ENCODE assay signal across 9 mouse cellular contexts in the genomic region with DNA sequence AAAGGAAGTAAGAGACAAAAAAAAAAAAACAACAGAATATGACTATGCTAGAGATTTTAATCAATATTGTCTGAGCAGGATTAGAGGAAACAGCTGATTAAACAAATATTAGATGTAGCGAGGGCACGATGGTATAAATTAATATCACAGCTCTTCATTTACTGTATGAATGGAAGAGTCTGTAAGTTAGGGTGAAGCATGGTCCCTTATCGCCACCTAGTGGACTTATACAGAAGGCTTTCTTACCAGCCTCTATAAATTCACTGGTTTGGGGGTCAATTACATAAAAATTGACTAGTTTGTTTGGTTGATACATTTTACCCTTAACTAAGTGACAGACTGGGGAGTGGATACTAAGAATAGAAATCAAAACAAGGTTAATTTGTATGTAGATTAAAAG. TPM values are rescaled to one million over a fixed set of nuclear protein-coding genes. Genes with fewer than 3 reads are reported as not detected.
A peak's percentile ranks its signal among the peaks of the same experiment; 100 is the strongest.
DNase-seq lines count a peak whose midpoint lies in the region; ATAC-seq lines count a peak whose summit lies in the region.
"Had no signal": no experiment of that assay in that cellular context is flagged by ENCODE, and none has a peak within 500 bp of the region (broad histone marks: within the 10 kb centered on the region; RNA-seq: fewer than 3 reads in every experiment).

No protein-coding gene starts in this region.

- peaks cover 7% of the 10 kb centered on the region for H3K4me1 ChIP-seq in forebrain, embryonic 12.5 days
- H3K4me1 ChIP-seq in forebrain, embryonic 10.5 days = peaks cover 21% of the 10 kb centered on the region
- H3K4me1 ChIP-seq in midbrain, embryonic 11.5 days (ENCODE audit: control insufficient read depth, insufficient read depth, low read length) = peaks cover 3% of the 10 kb centered on the region
- H3K4me1 ChIP-seq in midbrain, embryonic 10.5 days = peaks cover 20% of the 10 kb centered on the region
- H3K4me1 ChIP-seq in midbrain, embryonic 16.5 days (ENCODE audit: control insufficient read depth, insufficient read depth, low read length) = peaks cover 3% of the 10 kb centered on the region; the same call in 1 of the 2 replicates
- H3K4me1 ChIP-seq: neural tube, embryonic 12.5 days had no signal

- no peak overlapping the region for H3K9ac ChIP-seq in forebrain, embryonic 12.5 days
- no peak overlapping the region for H3K9ac ChIP-seq in midbrain, embryonic 11.5 days (ENCODE audit: low read length)
- H3K9ac ChIP-seq in midbrain, embryonic 16.5 days (ENCODE audit: low read depth, low read length) = no peak overlapping the region
- H3K9ac ChIP-seq: neural tube, embryonic 12.5 days had no signal

- H3K9me3 ChIP-seq in forebrain, embryonic 12.5 days = no peaks in the 10 kb centered on the region
- no peaks in the 10 kb centered on the region for H3K9me3 ChIP-seq in forebrain, embryonic 10.5 days
- no peaks in the 10 kb centered on the region for H3K9me3 ChIP-seq in midbrain, embryonic 11.5 days (ENCODE audit: control insufficient read depth, low read length)
- no peaks in the 10 kb centered on the region for H3K9me3 ChIP-seq in midbrain, embryonic 10.5 days (replicated peaks)
- no peaks in the 10 kb centered on the region for H3K9me3 ChIP-seq in midbrain, embryonic 16.5 days (replicated peaks; ENCODE audit: control insufficient read depth, low read length, poor library complexity, severe bottlenecking)
- H3K9me3 ChIP-seq: neural tube, embryonic 12.5 days had no signal

- 8% methylated on average over 3 of the region's 3 CpGs for WGBS in forebrain, embryonic 12.5 days
- whole genome bisulfite sequencing in forebrain, embryonic 10.5 days = 13% methylated on average over 3 of the region's 3 CpGs
- 4% methylated on average over 3 of the region's 3 CpGs for WGBS in midbrain, embryonic 11.5 days
- WGBS in midbrain, embryonic 10.5 days = 15% methylated on average over 3 of the region's 3 CpGs
- 2% methylated on average over 3 of the region's 3 CpGs for WGBS in midbrain, embryonic 16.5 days

- no peak for DNase-seq in forebrain, embryonic 10.5 days (ENCODE audit: extremely low spot score, low spot score)
- peak; percentile 90 for DNase-seq in midbrain, embryonic 11.5 days (ENCODE audit: low spot score, missing footprints)
- no peak for DNase-seq in midbrain, embryonic 10.5 days (ENCODE audit: low spot score)
- peak; percentile 51 for DNase-seq in c-Kit-positive CD71-positive TER-119-positive erythroid progenitor cells, embryonic 14.5 days (ENCODE audit: low spot score)
- peak; percentile 82 for DNase-seq in induced T-regulatory cell, adult 2 months (ENCODE audit: low read depth)
- DNase-seq in urinary bladder, postnatal 36 days (ENCODE audit: low spot score in 2 of 2) = no peak

- H3K27me3 ChIP-seq in forebrain, embryonic 12.5 days = no peaks in the 10 kb centered on the region
- H3K27me3 ChIP-seq in forebrain, embryonic 10.5 days (ENCODE audit: poor library complexity, severe bottlenecking) = 0 out of 2 replicates have a peak, but pooled peaks cover 5% of the 10 kb centered on the region
- H3K27me3 ChIP-seq in midbrain, embryonic 11.5 days (ENCODE audit: control insufficient read depth, insufficient read depth, low read length) = no peaks in the 10 kb centered on the region
- no peaks in the 10 kb centered on the region for H3K27me3 ChIP-seq in midbrain, embryonic 10.5 days (ENCODE audit: low read depth, poor library complexity, severe bottlenecking)
- H3K27me3 ChIP-seq in midbrain, embryonic 16.5 days (ENCODE audit: control insufficient read depth, insufficient read depth, low read depth, low read length) = no peaks in the 10 kb centered on the region
- H3K27me3 ChIP-seq: neural tube, embryonic 12.5 days had no signal

- H3K4me2 ChIP-seq in forebrain, embryonic 12.5 days = no peak overlapping the region
- no peak overlapping the region for H3K4me2 ChIP-seq in midbrain, embryonic 11.5 days
- no peak overlapping the region for H3K4me2 ChIP-seq in midbrain, embryonic 16.5 days (ENCODE audit: low read length)
- H3K4me2 ChIP-seq: neural tube, embryonic 12.5 days had no signal

- no peaks in the 10 kb centered on the region for H3K36me3 ChIP-seq in forebrain, embryonic 12.5 days (replicated peaks)
- no peaks in the 10 kb centered on the region for H3K36me3 ChIP-seq in forebrain, embryonic 10.5 days (replicated peaks)
- no peaks in the 10 kb centered on the region for H3K36me3 ChIP-seq in midbrain, embryonic 11.5 days (ENCODE audit: control insufficient read depth, insufficient read depth, low read length)
- H3K36me3 ChIP-seq in midbrain, embryonic 10.5 days = no peaks in the 10 kb centered on the region
- H3K36me3 ChIP-seq in midbrain, embryonic 16.5 days (ENCODE audit: control insufficient read depth, insufficient read depth, low read length) = no peaks in the 10 kb centered on the region
- H3K36me3 ChIP-seq: neural tube, embryonic 12.5 days had no signal

- no peak overlapping the region for H3K4me3 ChIP-seq in forebrain, embryonic 12.5 days (replicated peaks)
- no peak overlapping the region for H3K4me3 ChIP-seq in forebrain, embryonic 10.5 days
- H3K4me3 ChIP-seq in midbrain, embryonic 11.5 days (ENCODE audit: low read depth, low read length) = no peak overlapping the region
- H3K4me3 ChIP-seq in midbrain, embryonic 10.5 days = no peak overlapping the region
- H3K4me3 ChIP-seq in midbrain, embryonic 16.5 days (ENCODE audit: low read depth, low read length) = no peak overlapping the region
- H3K4me3 ChIP-seq: neural tube, embryonic 12.5 days had no signal

- no peak overlapping the region for H3K27ac ChIP-seq in forebrain, embryonic 12.5 days
- no peak overlapping the region for H3K27ac ChIP-seq in forebrain, embryonic 10.5 days
- H3K27ac ChIP-seq in midbrain, embryonic 11.5 days (ENCODE audit: low read depth, low read length) = no peak overlapping the region
- H3K27ac ChIP-seq in midbrain, embryonic 10.5 days (replicated peaks) = no peak overlapping the region
- no peak overlapping the region for H3K27ac ChIP-seq in midbrain, embryonic 16.5 days (ENCODE audit: low read length)
- H3K27ac ChIP-seq: neural tube, embryonic 12.5 days had no signal

- ATAC-seq in forebrain, embryonic 12.5 days (ENCODE audit: low FRiP score) = 0 out of 2 replicates have a peak, but pooled peaks have one; percentile 39
- peak; percentile 26; the same call in 1 of the 2 replicates for ATAC-seq in midbrain, embryonic 11.5 days (ENCODE audit: low FRiP score)
- ATAC-seq in midbrain, embryonic 16.5 days = peak; percentile 66

RNA-seq across cellular contexts. Expression of a gene that starts 3.4 kb away (rescaled TPM):
- 5.7 and 7.5 TPM in 2 replicates for polyA plus RNA-seq in forebrain, embryonic 12.5 days (2016; fragmentation: Nextera tagmentation; extraction: Ambion mirVana)
- polyA plus RNA-seq in forebrain, embryonic 10.5 days (2016; fragmentation: Nextera tagmentation; extraction: Ambion mirVana) = 27.3 and 29.6 TPM in 2 replicates
- 17.9 and 19.4 TPM in 2 replicates for polyA plus RNA-seq in midbrain, embryonic 11.5 days (2014; fragmentation: Nextera tagmentation; extraction: Ambion mirVana)
- polyA plus RNA-seq in midbrain, embryonic 10.5 days (2016; fragmentation: Nextera tagmentation; extraction: Ambion mirVana) = 17.5 and 22.0 TPM in 2 replicates
- polyA plus RNA-seq in midbrain, embryonic 16.5 days (2015; fragmentation: Nextera tagmentation; extraction: Ambion mirVana) = 0.36 and 0.47 TPM in 2 replicates

Comparison
In these comparisons a context has a peak if more than half of its experiments do, and no peak if none do; other contexts are left out.
1. DNase-seq: peak in midbrain, embryonic 11.5 days (single experiment), c-Kit-positive CD71-positive TER-119-positive erythroid progenitor cells, embryonic 14.5 days (single experiment) and induced T-regulatory cell, adult 2 months (single experiment); none in forebrain, embryonic 10.5 days (single experiment), midbrain, embryonic 10.5 days (single experiment) and urinary bladder, postnatal 36 days (0 of 2).
2. Peak in every context shown above with its lines, with median percentiles within 50 percentile points of each other: ATAC-seq.